Mouse (Mus musculus) left cerebral cortex, postnatal 36 days (tissue): Measurements from ENCODE around the gene Serping1. TPM values are rescaled to one million over a fixed set of nuclear protein-coding genes. Genes with fewer than 3 reads are reported as not detected.

Experiments used
- DNase-seq, 2 experiments: peaks; one replicate each; pipeline ENCODE4 v3.0.0; 2021 to 2022; ENCODE audit warnings: low spot score in 2 of 2, mixed read lengths in 1 of 2
- intact Hi-C: fragments of 180-260 bp; cut with DNase I; formaldehyde crosslinking; loops from one replicate; pipeline ENCODE4 v1.15.1; 2025
- total RNA-seq, 2 experiments: library from RNA; stranded (reverse); gene quantifications; 2 replicates each; pipeline ENCODE4 v1.2.3; 2021

Serping1 gene
- total RNA-seq, 2 experiments from 2014 or later: 5.3 to 7.7 TPM

DNA sequence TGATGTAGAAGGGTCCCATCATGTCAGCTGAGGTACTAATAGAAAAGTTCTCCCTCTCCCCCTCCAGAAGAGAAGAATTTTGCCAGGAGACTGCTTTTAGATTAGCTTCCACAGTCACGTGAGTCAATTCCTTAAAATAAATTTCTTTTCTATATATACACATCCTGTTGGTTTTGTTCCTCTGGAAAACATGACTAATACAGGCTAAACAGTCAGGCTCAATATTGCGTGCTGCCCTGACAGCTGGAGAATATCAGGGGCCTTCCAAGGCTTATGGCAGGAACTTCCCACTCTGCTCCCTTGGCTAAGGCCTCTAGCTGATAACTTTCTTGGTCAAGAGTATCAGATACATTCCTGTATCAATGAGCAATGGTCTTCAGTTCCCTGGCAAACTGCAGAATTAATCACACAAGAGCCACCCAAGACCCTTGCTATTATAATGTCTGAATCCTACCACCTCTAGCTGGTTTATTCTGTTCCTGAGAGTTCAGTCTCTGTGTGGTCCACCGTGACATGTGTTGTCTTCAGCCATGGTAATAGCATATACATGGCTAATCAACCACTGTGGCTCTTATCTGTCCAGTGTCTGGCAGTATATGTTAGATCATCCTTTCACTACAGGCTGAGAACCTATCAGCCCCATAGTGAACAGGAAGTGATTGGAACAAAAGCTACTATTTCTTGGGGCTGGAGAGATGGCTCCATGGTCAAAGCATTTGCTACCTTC is 8.8 kb upstream of the Serping1 start:
- DNase-seq: no peak
- intact Hi-C loops: no loop called here

- intact Hi-C loops: no loop called here
- DNase-seq: no peak
Measured at GRCm38 (mm10) chr2:84783315-84783714, 8.1 kb upstream of the Serping1 start.

GRCm38 (mm10) chr2:84779210-84779609 is 4.0 kb upstream of the Serping1 start:
- no peak for DNase-seq

DNA sequence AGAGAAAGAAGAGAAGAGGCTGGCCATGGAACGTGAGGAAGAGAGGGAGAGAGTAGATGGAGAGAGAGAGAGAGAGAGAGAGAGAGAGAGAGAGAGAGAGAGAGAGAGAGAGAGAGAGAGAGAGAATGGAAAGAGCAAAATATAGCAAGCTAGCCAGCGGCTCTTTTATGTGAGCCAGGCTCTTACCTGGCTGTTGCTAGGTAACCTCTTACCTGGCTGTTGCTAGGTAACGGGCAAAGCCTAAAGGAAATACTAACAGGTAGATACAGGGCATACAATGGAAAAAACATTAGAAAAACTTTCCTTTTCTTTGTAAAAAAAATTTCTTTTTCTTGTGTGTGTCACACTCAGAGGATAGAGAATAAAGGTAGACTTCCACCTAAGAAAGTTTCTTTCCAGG is 2.5 kb upstream of the Serping1 start:
- intact Hi-C loops: no loop called here
- no peak for DNase-seq

More at GRCm38 (mm10) chr2:84779210-84779609, 4.0 kb upstream of the Serping1 start:
- intact Hi-C loops: no loop called here

- intact Hi-C loops: no loop called here
- no peak for DNase-seq
Measured at GRCm38 (mm10) chr2:84775665-84776064, 421 bp upstream of the Serping1 start.

DNA sequence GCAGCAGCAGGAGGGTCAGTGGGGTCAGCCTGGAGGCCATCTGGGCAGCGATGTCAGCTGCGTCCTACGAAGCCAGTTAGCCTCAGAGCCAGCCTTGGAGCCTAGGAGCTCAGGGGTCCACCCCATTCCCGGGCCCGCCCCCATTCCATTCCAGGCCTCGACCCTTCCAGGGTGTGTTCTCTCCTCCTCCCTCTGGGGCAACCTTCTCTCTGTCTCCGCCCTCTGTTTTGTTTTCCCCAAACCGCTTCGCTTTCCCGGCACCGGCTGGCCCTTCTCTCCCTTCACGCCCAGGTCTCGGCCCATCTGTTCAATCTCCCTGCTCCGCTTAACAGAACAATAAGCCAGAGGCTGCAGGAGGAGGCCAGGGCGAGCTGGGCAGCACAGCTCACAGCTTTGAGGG is 493 bp downstream of the Serping1 start:
- intact Hi-C loops: no loop called here

DNA sequence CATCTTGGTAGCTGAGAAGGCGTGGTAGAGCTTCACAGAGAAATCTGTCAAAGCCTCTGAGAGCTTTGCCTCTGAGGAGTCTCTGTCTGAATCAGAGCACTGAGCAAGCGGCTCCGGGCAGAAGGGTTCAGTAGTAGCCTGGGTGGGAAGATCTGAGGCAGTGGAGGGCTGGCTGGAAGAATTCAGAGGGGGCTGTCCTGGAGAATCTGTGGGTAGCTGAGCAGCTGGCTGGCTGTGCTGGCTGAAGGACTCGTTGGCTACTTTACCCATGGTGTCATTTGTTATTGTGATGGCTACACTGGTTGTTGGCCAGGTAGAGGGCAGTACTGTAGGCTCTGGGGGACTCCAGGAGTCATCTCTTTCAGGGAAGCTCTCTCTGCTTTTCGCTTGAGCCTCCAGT is 2.0 kb downstream of the Serping1 start:
- intact Hi-C loops: no loop called here
- no peak for DNase-seq

More for the DNA sequence above, 493 bp downstream of the Serping1 start:
- peak in 1 of 2 experiments; percentile 10 for DNase-seq

- DNase-seq: no peak
- intact Hi-C loops: no loop called here
Measured at GRCm38 (mm10) chr2:84772454-84772853, 2.8 kb downstream of the Serping1 start.

GRCm38 (mm10) chr2:84770501-84770900 is 4.7 kb downstream of the Serping1 start:
- intact Hi-C loops: no loop called here
- DNase-seq: no peak

GRCm38 (mm10) chr2:84762818-84763217 is 12.4 kb downstream of the Serping1 start:
- DNase-seq: no peak
- intact Hi-C loops: no loop called here

GRCm38 (mm10) chr2:84762295-84762694 is 12.9 kb downstream of the Serping1 start:
- intact Hi-C loops: no loop called here
- DNase-seq: no peak

DNA sequence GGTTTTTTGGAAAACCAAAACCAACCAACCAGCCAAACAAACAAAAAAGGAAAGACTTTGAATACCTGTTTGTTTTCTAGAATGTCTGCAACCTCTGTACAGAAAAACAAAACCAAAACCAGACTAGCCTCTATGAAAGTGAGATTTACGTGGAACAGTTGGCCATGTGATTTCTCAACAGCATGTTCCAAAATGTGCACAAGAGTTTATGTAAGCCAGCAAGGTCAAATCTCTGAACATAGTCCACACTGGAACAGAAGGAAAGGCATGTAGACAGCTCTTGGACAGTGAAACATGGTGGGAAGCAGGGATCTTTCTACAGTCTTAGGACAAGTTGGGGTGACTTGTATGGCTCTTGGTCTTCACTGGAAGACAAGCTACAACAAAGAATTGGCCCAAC is 13.4 kb downstream of the Serping1 start:
- no peak for DNase-seq
- intact Hi-C loops: no loop called here

DNA sequence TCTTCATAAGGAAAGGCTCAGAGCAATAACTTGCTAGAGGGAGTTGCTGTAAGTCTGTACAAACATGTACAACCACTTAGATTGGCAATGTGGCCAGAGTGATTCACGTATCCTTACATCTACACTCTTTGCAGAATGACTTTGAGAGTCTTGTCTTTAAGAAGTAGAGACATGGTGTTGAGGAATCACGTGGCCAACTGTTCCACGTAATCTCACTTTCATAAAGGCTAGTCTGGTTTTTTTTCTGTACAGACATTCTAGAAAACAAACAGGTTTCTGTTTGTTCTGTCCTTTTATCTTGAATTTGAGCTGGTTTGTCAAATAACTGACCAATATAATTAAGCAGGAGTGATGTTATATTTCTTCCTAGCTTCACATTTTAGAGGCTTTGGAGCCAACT is 13.9 kb downstream of the Serping1 start:
- intact Hi-C loops: no loop called here
- no peak for DNase-seq

GRCm38 (mm10) chr2:84760777-84761176 is 14.5 kb downstream of the Serping1 start:
- intact Hi-C loops: no loop called here
- no peak for DNase-seq

GRCm38 (mm10) chr2:84758542-84759127 is 16.6 kb downstream of the Serping1 start:
- intact Hi-C loops: no loop called here
- DNase-seq: no peak

- no peak for DNase-seq
- intact Hi-C loops: no loop called here
Measured at GRCm38 (mm10) chr2:84757026-84757682, 18.1 kb downstream of the Serping1 start.

DNA sequence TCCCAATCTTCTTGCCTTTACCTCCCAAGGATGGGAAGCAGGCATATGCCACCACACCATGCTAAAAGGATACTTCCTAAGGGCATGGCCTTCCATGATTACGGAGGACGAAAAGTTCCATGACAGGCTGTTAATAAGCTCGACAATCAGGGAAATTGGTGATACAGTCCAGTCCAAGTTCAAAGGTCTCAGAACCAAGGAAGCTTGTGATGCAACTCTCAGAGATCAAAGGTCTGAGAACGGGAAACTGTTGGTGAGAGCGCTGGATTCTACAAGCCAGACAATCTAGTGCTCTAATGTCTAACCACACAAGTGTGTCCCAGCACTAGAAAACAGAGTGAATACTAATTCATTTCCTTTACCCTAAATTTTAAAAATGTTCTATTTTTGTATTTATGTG is 19.0 kb downstream of the Serping1 start:
- intact Hi-C loops: no loop called here
- DNase-seq: no peak

DNA sequence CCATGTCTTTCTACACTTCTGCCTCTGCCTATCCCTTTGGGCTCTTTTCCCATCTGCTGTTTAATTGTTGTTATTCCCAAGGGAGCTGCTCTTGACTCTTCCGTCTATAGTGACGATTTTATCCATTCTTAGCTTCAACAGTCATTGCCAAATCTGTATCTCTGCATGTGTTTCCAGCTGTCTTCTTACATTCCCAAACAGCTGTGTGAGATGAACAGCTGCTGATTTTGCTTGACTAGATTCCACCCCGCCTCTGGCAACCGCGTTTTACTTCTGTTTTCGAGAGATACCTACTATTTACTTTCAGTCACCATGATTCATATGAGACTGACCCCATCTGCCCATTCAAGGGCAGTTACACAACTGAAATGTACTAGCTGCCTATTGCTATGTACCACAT is 25.1 kb downstream of the Serping1 start:
- intact Hi-C loops: no loop called here
- DNase-seq: no peak

GRCm38 (mm10) chr2:84744126-84744525 is 31.1 kb downstream of the Serping1 start:
- intact Hi-C loops: loop anchor here (5.0 kb wide), 1 partner anchor 53 kb away; the partner anchor contains the start of gene Ube2l6
- no peak for DNase-seq

DNA sequence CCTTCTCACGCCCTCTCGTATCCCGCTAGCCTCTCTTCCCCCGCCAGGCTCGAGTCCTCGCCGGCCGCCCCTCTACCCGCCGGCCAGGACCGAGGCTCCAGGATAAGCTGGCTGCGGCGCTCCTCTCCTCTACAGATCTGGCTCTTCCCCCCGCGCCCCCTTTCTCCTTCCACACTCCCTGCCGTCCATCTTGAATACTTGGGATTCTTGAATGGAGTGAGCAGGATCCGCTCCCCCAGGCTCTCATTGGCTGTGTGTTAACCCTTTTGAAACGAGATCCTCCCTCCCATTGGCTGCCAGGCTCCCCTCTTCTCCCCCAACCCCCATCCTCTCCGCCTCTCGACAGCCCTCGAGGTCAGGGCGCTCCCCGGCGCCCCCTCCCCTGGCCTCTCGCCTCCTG is 31.7 kb downstream of the Serping1 start, which contains the start of gene Gm19426:
TSS of gene Gm19426 (minus strand) at position 95 of the 400 bp plus-strand sequence.
- intact Hi-C loops: loop anchor here (5.0 kb wide), 1 partner anchor 54 kb away; the partner anchor contains the start of gene Ube2l6
- peak; percentile 47 to 53 for DNase-seq
